Mouse (Mus musculus): ENCODE measurements at regions not wholly inside any gene's neighbourhood (a gene's known extent, or its start where the extent isn't known, plus 50 kb on each side); places are given as distances from the start of the nearest gene placed in this dataset.

DNA sequence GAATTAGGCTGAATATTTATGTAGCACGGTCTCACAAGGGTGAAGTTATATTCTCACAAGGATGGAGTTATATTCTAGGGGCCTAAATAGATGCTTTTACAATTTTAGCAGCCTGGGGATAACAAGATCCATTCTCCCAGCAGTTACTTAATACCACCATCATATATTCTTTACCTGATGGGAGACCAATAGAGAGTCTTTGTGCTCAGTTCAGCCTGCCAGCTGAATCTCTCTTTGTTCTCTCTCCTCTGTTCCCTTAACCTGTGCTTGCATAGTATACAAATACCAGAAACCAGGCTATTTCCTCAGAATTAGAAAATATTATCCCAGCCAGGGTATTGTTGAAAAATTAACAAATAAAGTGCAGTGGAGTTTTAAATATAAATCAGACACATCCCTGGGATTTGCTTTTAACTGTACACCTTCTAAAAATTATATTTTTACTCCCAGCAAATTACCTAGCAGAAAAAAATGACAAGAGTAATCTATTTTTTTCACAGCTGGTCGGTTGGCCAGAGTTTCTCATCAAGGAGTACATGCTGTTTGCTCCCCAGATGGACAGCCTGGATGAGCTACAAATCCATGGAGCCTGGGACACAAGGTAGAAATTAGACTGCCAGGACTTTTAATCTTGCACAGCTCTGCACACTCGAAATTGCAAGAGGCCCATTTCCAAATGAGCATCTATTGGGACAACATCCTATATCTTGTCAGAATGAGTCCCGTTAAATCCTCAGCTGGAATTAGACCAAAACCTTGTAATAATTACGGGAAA lies 281.0 kb upstream of the 4930452B06Rik start:
- TF ChIP-seq CTCF (conservative IDR thresholded peaks at IDR 0.05; ENCODE audit: low read length) (no peak), POU5F1 (IDR thresholded peaks at IDR 0.05; ENCODE audit: borderline replicate concordance, low read length) (no peak), NANOG (IDR thresholded peaks at IDR 0.05; ENCODE audit: borderline replicate concordance, low read length) (no peak)
